Mouse (Mus musculus) hindbrain, embryonic 15.5 days (tissue): ENCODE measurements around the gene Arid1b. TPM values are rescaled to one million over a fixed set of nuclear protein-coding genes. Genes with fewer than 3 reads are reported as not detected.

Source experiments
- ATAC-seq: fragments of 200-750 bp; cut with Nextera tagmentation; 2 replicates; pipeline ENCODE4 v1.8.0; 2017; ENCODE audit warnings: low read depth, moderate number of reproducible peaks, moderate TSS enrichment; ENCODE audit not compliant: low FRiP score
- H3K27ac ChIP-seq: fragments of 300-500 bp; sonication (generic); replicated peaks from 2 replicates; pipeline ENCODE4 v1.5.1; 2015; ENCODE audit warnings: mild to moderate bottlenecking, inconsistent platforms
- H3K27me3 ChIP-seq: fragments of 300-500 bp; sonication (generic); 2 replicates; pipeline ENCODE4 v1.6.1; 2015; ENCODE audit warnings: control low read depth, inconsistent platforms
- H3K36me3 ChIP-seq: fragments of 300-500 bp; sonication (generic); 2 replicates; pipeline ENCODE4 v1.6.1; 2015; ENCODE audit warnings: control low read depth, inconsistent platforms
- H3K4me1 ChIP-seq: fragments of 300-500 bp; sonication (generic); replicated peaks from 2 replicates; pipeline ENCODE4 v1.6.1; 2015; ENCODE audit warnings: control low read depth, inconsistent platforms
- H3K4me2 ChIP-seq: fragments of 300-500 bp; sonication (generic); 2 replicates; pipeline ENCODE4 v1.6.1; 2015; ENCODE audit warnings: moderate library complexity, mild to moderate bottlenecking, inconsistent platforms
- H3K4me3 ChIP-seq: fragments of 300-500 bp; sonication (generic); 2 replicates; pipeline ENCODE4 v1.5.1; 2015; ENCODE audit warnings: mild to moderate bottlenecking, inconsistent platforms
- H3K9ac ChIP-seq: fragments of 300-500 bp; sonication (generic); 2 replicates; pipeline ENCODE4 v1.6.1; 2015; ENCODE audit warnings: inconsistent platforms
- H3K9me3 ChIP-seq: fragments of 300-500 bp; sonication (generic); 2 replicates; pipeline ENCODE4 v1.6.1; 2016; ENCODE audit warnings: control low read depth, inconsistent platforms
- WGBS: fragments of 180-500 bp; shearing (Covaris S2); methylation state at CpG from one replicate; pipeline ENCODE4 v1.1.7; 2015; 5-methylcytosine and 5-hydroxymethylcytosine counted together
- polyA plus RNA-seq: library from polyadenylated mRNA; unstranded; fragments of >200 nt; fragmentation: Nextera tagmentation; extraction: Ambion mirVana; gene quantifications from 2 replicates; pipeline ENCODE4 v1.2.1, GENCODE M21; 2015

Gene Arid1b
- polyA plus RNA-seq, 1 experiment from 2014 or later = 14.3 TPM

- H3K36me3 ChIP-seq = peaks cover 8% of the 10 kb centered on the region; the same call in 1 of the 2 replicates
- H3K4me1 ChIP-seq = peaks cover 21% of the 10 kb centered on the region
- ATAC-seq = no peak
- 84% methylated on average over 7 of the region's 7 CpGs for WGBS
- H3K4me3 ChIP-seq = no peak overlapping the region
- H3K9me3 ChIP-seq = no peaks in the 10 kb centered on the region
- no peak overlapping the region for H3K27ac ChIP-seq
- H3K4me2 ChIP-seq = no peak overlapping the region
- no peak overlapping the region for H3K9ac ChIP-seq
- H3K27me3 ChIP-seq = no peaks in the 10 kb centered on the region
Measured at GRCm38 (mm10) chr17:5311062-5311461, 316.9 kb downstream of the Arid1b start.

GRCm38 (mm10) chr17:5312307-5312706 lies 318.2 kb downstream of the Arid1b start:
- no peak overlapping the region for H3K9ac ChIP-seq
- no peaks in the 10 kb centered on the region for H3K27me3 ChIP-seq
- no peaks in the 10 kb centered on the region for H3K9me3 ChIP-seq
- H3K4me1 ChIP-seq = peaks cover 21% of the 10 kb centered on the region
- no peak overlapping the region for H3K4me2 ChIP-seq
- WGBS = 78% methylated on average over 5 of the region's 5 CpGs
- ATAC-seq = no peak
- H3K36me3 ChIP-seq = peaks cover 15% of the 10 kb centered on the region; the same call in 1 of the 2 replicates
- H3K4me3 ChIP-seq = no peak overlapping the region
- no peak overlapping the region for H3K27ac ChIP-seq

GRCm38 (mm10) chr17:5314735-5315134 lies 320.6 kb downstream of the Arid1b start:
- Histone ChIP-seq H3K4me1 (peaks cover 16% of the 10 kb centered on the region), H3K4me3 (no peak overlapping the region), H3K36me3 (peaks cover 26% of the 10 kb centered on the region; the same call in 1 of the 2 replicates), H3K9me3 (no peaks in the 10 kb centered on the region), H3K27me3 (no peaks in the 10 kb centered on the region), H3K27ac (no peak overlapping the region), H3K9ac (no peak overlapping the region), H3K4me2 (no peak overlapping the region)
- 47% methylated on average over 7 of the region's 7 CpGs for WGBS
- no peak for ATAC-seq

DNA sequence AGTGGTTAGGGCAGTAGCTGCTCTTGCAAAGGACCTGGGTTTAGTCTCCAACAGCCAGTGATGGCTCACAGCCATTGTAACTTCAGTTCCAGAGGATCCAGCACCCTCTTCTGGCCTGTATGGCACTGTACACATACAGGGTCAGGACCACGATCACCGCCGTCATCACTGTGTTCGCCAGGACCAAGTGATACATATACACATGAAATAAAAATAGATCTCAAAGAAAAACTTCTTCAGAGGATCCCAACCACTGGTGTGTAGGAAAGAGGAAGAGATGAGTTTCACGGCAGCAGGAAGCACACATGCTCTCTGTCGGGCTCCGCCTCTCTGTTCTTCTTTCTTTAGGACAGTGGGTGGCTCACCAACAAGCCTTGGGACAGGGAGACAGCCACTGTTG lies 322.4 kb downstream of the Arid1b start:
- Histone ChIP-seq H3K9ac (no peak overlapping the region), H3K27me3 (no peaks in the 10 kb centered on the region), H3K4me1 (no peaks in the 10 kb centered on the region; the same call in 1 of the 2 replicates), H3K9me3 (no peaks in the 10 kb centered on the region), H3K27ac (no peak overlapping the region), H3K36me3 (peaks cover 35% of the 10 kb centered on the region; the same call in 1 of the 2 replicates), H3K4me3 (no peak overlapping the region), H3K4me2 (no peak overlapping the region)
- ATAC-seq = no peak
- 86% methylated on average over 7 of the region's 7 CpGs for WGBS

DNA sequence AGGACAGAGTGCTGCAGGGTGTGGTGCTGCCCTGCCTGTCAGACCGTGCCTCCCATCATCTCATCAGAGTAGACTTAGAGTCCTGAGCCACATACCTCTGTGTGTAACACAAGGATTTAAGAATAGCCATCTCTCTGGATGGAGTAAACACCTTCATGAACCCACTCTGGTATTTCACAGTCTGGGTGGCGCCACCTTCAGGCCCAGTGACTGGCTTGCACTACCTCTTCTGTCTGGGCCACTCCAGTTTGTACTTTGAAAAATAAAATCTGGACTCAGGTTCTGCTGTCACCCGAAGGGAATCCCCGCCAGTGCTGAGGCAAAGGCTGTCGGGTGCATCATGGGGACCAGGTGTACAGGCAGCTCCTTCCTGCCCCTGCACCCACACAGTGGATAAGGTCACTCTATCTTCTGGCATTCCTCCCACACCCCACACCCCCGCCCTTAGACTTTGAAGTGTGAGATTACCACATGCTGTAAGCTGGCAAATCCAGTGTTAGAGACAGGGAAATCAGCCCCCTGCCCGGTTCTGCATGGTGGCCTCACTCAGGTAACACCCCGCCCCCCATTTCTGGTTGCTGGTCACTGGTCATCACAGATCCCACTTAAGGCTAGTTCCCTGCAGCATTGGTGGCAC lies 327.6 kb downstream of the Arid1b start:
- Histone ChIP-seq H3K4me2 (no peak overlapping the region), H3K4me3 (no peak overlapping the region), H3K36me3 (peaks cover 26% of the 10 kb centered on the region; the same call in 1 of the 2 replicates), H3K4me1 (peaks cover 22% of the 10 kb centered on the region), H3K27ac (no peak overlapping the region), H3K27me3 (no peaks in the 10 kb centered on the region), H3K9ac (no peak overlapping the region), H3K9me3 (no peaks in the 10 kb centered on the region)
- WGBS = 86% methylated on average over 8 of the region's 8 CpGs
- no peak for ATAC-seq

GRCm38 (mm10) chr17:5322594-5322993 lies 328.5 kb downstream of the Arid1b start:
- Histone ChIP-seq H3K4me3 (no peak overlapping the region), H3K27ac (no peak overlapping the region), H3K9me3 (no peaks in the 10 kb centered on the region), H3K36me3 (peaks cover 30% of the 10 kb centered on the region; the same call in 1 of the 2 replicates), H3K27me3 (no peaks in the 10 kb centered on the region), H3K4me2 (no peak overlapping the region), H3K9ac (no peak overlapping the region), H3K4me1 (peaks cover 22% of the 10 kb centered on the region)
- ATAC-seq = no peak
- 60% methylated on average over 9 of the region's 9 CpGs for WGBS

DNA sequence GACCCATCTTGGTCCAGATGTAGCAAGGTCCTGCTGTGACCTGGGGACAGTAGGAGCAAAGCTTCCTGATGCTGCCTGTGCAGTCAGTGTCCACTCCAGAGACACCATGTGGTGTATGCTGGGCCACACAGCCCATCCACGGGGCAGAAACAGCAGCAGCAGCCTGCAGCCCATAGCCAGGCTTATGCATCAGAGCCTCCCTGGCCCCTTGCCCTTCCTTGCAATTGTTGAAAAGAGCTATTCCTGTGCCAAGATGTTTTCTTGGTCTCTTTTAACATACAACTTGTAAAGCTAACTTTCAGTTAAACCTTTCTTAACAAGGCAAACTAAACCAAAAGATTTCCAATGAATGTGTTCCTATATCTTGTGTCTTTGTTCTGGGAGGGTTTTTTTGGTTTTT lies 329.6 kb downstream of the Arid1b start:
- no peak overlapping the region for H3K9ac ChIP-seq
- H3K36me3 ChIP-seq = peaks cover 35% of the 10 kb centered on the region; the same call in 1 of the 2 replicates
- no peak for ATAC-seq
- no peak overlapping the region for H3K4me2 ChIP-seq
- H3K27me3 ChIP-seq = no peaks in the 10 kb centered on the region
- H3K4me3 ChIP-seq = no peak overlapping the region
- H3K4me1 ChIP-seq = peaks cover 22% of the 10 kb centered on the region
- H3K27ac ChIP-seq = peak overlapping the region; percentile 16; the same call in 1 of the 2 replicates
- WGBS = 0% methylated on average over 1 of the region's 1 CpGs
- H3K9me3 ChIP-seq = no peaks in the 10 kb centered on the region

DNA sequence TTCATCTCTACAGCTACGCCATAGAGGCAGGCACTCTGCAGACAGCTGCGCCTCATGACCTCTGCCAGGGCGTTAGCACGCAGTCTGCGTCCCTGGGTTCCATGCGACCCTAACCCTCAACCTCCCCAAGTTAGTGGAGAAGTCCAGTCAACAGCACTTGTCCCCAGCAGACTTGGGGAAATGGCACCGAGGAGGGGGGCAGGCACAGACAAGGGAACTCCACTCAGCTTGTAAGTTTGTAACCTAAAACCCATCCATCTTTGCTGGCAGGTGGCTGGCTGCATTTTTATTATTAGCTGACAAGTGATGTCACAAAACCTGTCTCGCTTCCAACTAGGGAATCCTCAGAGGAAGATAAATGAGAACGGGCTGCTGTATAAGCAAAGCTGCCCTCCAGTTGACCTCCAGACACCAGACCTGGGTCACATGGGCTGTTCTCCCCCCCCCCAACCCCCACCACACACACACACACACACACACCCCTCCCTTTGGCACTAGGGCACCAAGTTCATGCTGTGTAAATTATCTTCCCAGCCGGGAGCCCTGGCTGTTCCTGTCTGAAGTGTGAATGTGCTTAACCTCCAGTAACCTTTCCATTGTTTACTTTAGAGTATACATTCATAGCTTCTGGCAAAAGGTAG lies 330.2 kb downstream of the Arid1b start:
- 15% methylated on average over 10 of the region's 10 CpGs for WGBS
- Histone ChIP-seq H3K27ac (peak overlapping the region; percentile 16; the same call in 1 of the 2 replicates), H3K36me3 (peaks cover 31% of the 10 kb centered on the region; the same call in 1 of the 2 replicates)

GRCm38 (mm10) chr17:5326689-5327088 lies 332.6 kb downstream of the Arid1b start:
- H3K4me3 ChIP-seq = no peak overlapping the region
- H3K27ac ChIP-seq = no peak overlapping the region
- H3K36me3 ChIP-seq = peaks cover 19% of the 10 kb centered on the region; the same call in 1 of the 2 replicates
- H3K27me3 ChIP-seq = no peaks in the 10 kb centered on the region
- no peak overlapping the region for H3K4me2 ChIP-seq
- ATAC-seq = no peak
- H3K9me3 ChIP-seq = no peaks in the 10 kb centered on the region
- H3K4me1 ChIP-seq = peaks cover 22% of the 10 kb centered on the region
- WGBS = 84% methylated on average over 7 of the region's 7 CpGs
- no peak overlapping the region for H3K9ac ChIP-seq

More for the DNA sequence above, 330.2 kb downstream of the Arid1b start:
- no peaks in the 10 kb centered on the region for H3K9me3 ChIP-seq
- peak; percentile 54; the same call in 1 of the 2 replicates for ATAC-seq
- H3K4me1 ChIP-seq = peaks cover 22% of the 10 kb centered on the region
- H3K4me3 ChIP-seq = no peak overlapping the region
- no peaks in the 10 kb centered on the region for H3K27me3 ChIP-seq
- H3K4me2 ChIP-seq = no peak overlapping the region
- H3K9ac ChIP-seq = no peak overlapping the region

- H3K9me3 ChIP-seq = no peaks in the 10 kb centered on the region
- H3K4me2 ChIP-seq = no peak overlapping the region
- WGBS = 92% methylated on average over 12 of the region's 12 CpGs
- no peak overlapping the region for H3K27ac ChIP-seq
- no peaks in the 10 kb centered on the region for H3K27me3 ChIP-seq
- H3K4me1 ChIP-seq = peaks cover 22% of the 10 kb centered on the region
- peaks cover 20% of the 10 kb centered on the region; the same call in 1 of the 2 replicates for H3K36me3 ChIP-seq
- H3K4me3 ChIP-seq = no peak overlapping the region
- ATAC-seq = no peak
- H3K9ac ChIP-seq = no peak overlapping the region
Measured at GRCm38 (mm10) chr17:5327480-5328180, 333.5 kb downstream of the Arid1b start.

DNA sequence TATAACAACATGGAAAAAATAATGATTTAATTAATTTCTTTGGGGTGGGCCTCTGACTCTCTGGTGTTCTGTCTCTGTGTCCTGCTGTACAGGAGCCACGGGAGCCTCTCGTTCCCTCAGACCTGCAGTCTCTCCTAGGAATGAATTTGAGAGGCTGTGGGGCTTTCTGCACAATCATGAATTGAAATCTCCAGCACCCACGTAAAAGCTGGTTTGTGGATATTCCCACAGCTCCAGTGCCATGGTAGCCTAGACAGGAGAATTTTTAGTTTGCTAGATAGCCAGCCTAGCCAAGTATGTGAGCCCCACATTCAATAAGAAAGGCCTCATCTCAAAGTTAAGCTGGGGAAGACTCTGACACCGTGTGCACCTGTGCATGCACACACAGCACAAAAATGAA lies 335.3 kb downstream of the Arid1b start:
- no peaks in the 10 kb centered on the region for H3K27me3 ChIP-seq
- H3K36me3 ChIP-seq = peaks cover 24% of the 10 kb centered on the region; the same call in 1 of the 2 replicates
- no peak overlapping the region for H3K4me2 ChIP-seq
- ATAC-seq = no peak
- no peak overlapping the region for H3K27ac ChIP-seq
- H3K9me3 ChIP-seq = no peaks in the 10 kb centered on the region
- WGBS = 75% methylated on average over 4 of the region's 4 CpGs
- H3K4me1 ChIP-seq = peaks cover 7% of the 10 kb centered on the region
- H3K9ac ChIP-seq = no peak overlapping the region
- H3K4me3 ChIP-seq = no peak overlapping the region

GRCm38 (mm10) chr17:5330063-5330462 lies 335.9 kb downstream of the Arid1b start:
- ATAC-seq = no peak
- H3K9me3 ChIP-seq = no peaks in the 10 kb centered on the region
- no peak overlapping the region for H3K4me3 ChIP-seq
- H3K4me1 ChIP-seq = peaks cover 2% of the 10 kb centered on the region
- WGBS = 51% methylated on average over 6 of the region's 6 CpGs
- no peak overlapping the region for H3K9ac ChIP-seq
- H3K4me2 ChIP-seq = no peak overlapping the region
- H3K27ac ChIP-seq = no peak overlapping the region
- peaks cover 30% of the 10 kb centered on the region; the same call in 1 of the 2 replicates for H3K36me3 ChIP-seq
- H3K27me3 ChIP-seq = no peaks in the 10 kb centered on the region
